Mouse (Mus musculus): Measurements from ENCODE around the gene Fam71d. TPM values are rescaled to one million over a fixed set of nuclear protein-coding genes. Genes with fewer than 3 reads are reported as not detected.

The Fam71d gene
- total RNA-seq (2015; ENCODE audit: low replicate concordance) = not detected in 2 replicates
- total RNA-seq (2017; ENCODE audit: low replicate concordance) = 1.8 TPM in 1 of 2 replicates, not detected in the other

- no peak for ATAC-seq (replicated peaks; ENCODE audit: low FRiP score, poor library complexity, severe bottlenecking)
These were observed at the start of gene Fam71d for GRCm38 (mm10) chr12:78691325-78691724. Gene Fam71d (plus strand): TSS chr12:78691535.

DNA sequence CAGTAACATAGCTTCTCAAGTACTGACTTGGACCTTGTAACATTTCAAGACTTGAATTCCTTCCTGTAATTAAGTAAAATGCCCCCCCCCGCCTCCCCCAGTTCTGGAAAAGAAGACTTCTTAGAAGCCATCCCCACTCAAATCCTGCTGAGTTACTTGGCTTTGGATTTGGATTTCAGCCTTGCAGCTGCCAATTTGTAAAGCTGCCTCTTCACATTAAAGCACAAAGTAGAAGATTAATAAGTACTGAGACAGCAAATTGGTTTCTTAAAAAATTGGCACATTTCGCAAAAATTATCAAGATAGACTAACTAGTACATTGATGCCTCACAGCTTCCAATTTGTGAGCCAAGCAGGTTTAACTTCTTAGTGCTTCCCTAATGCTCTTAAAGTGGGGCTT is 47.6 kb upstream of the Fam71d start:
- ATAC-seq (replicated peaks; ENCODE audit: low FRiP score, poor library complexity, severe bottlenecking) = no peak

DNA sequence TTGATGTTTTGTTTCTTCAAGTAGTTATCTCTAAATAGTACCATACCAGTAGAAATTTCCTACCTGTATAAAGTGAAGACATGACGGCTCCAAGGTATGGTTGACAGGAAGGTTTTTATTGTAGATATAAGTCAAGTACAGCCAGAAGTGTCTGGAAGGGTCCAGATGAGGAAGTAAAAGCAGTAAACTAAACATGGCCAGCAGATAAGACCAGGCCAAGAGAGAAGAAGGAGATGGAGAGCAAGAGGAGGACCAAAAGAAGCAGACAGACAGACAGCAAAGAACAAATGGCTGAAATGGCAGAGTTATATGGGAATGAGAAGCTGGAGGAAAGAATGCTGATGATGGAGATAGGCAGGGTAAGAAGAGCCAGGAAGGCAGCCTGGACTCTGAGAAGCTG is 46.1 kb upstream of the Fam71d start:
- no peak for ATAC-seq (replicated peaks; ENCODE audit: low FRiP score, poor library complexity, severe bottlenecking)

DNA sequence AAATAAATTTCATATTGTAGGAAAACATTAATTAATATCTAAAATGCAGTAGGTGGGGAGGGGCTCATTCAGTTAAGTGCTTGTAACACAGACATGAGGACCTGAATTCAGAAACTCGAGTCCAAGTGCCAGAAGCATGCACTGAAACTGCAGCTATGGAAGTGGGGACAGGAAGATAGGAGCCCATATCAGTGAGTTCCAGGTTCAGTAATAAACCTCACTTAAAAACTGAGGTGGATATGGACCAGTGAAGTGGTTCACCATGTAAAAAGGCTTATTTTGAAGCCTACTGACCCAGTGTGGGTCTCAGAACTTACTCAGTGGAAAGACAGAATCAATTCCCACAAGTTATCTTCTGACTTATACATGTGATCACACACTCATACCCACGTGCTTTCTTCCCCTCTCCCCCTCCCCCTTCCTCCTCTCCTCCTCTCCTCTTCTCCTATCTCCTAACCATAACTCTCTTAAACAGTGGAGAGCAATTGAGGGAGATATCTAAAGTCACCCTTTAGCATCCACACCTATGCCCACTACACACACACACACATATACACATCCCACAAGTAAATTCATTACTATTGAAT is 31.5 kb upstream of the Fam71d start:
- no peak for ATAC-seq (replicated peaks; ENCODE audit: low FRiP score, poor library complexity, severe bottlenecking)

GRCm38 (mm10) chr12:78678101-78678806 is 13.1 kb upstream of the Fam71d start:
- no peak for ATAC-seq (replicated peaks; ENCODE audit: low FRiP score, poor library complexity, severe bottlenecking)

DNA sequence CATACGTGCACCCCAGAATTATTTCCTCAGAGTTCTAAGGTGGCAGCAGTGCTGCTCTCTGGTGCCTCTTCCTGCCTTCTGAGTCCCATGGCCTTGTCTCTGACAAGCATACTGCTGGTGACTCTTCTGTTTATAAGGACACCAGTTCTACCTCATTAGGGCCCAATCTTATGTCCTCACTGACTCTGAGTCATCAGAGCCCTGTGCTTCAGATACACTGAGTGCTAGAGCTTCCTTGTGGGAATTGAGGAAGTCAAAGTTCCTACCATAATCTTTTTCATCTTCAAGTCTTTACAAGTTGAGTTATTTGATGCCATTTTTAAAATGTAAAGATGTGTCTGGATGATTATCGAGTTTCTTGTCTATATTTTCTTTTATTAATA is 12.5 kb upstream of the Fam71d start:
- no peak for ATAC-seq (replicated peaks; ENCODE audit: low FRiP score, poor library complexity, severe bottlenecking)

- no peak for ATAC-seq (replicated peaks; ENCODE audit: low FRiP score, poor library complexity, severe bottlenecking)
These were observed 10.3 kb upstream of the Fam71d start for GRCm38 (mm10) chr12:78681048-78681447.

GRCm38 (mm10) chr12:78682279-78682678 is 9.1 kb upstream of the Fam71d start:
- no peak for ATAC-seq (replicated peaks; ENCODE audit: low FRiP score, poor library complexity, severe bottlenecking)

GRCm38 (mm10) chr12:78685669-78686215 is 5.6 kb upstream of the Fam71d start:
- no peak for ATAC-seq (replicated peaks; ENCODE audit: low FRiP score, poor library complexity, severe bottlenecking)

GRCm38 (mm10) chr12:78688876-78689275 is 2.5 kb upstream of the Fam71d start:
- ATAC-seq (replicated peaks; ENCODE audit: low FRiP score, poor library complexity, severe bottlenecking) = no peak

DNA sequence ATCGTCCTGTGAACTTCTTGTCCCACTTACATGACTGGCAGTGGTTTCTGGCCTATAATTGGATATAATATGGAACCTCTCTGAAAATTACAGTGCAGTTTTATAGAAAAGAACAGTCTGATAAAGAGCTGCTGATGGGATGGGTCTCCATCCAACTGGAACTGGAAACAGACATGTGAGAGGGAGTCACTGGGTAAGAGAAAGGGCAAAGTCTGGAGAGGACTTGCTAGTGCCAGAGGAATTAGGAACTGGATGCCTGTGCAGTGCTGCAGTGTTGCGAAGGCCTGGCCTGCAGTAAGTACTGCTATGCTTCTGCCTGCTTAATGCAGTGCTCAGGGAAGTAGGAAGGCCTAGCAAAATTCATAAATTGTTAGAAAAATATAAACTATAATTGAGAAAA is 1.9 kb downstream of the Fam71d start:
- ATAC-seq (replicated peaks; ENCODE audit: low FRiP score, poor library complexity, severe bottlenecking) = no peak

- no peak for ATAC-seq (replicated peaks; ENCODE audit: low FRiP score, poor library complexity, severe bottlenecking)
These were observed 26.4 kb downstream of the Fam71d start for GRCm38 (mm10) chr12:78717783-78718182.

GRCm38 (mm10) chr12:78727723-78728122 is 36.4 kb downstream of the Fam71d start:
- no peak for ATAC-seq (replicated peaks; ENCODE audit: low FRiP score, poor library complexity, severe bottlenecking)

DNA sequence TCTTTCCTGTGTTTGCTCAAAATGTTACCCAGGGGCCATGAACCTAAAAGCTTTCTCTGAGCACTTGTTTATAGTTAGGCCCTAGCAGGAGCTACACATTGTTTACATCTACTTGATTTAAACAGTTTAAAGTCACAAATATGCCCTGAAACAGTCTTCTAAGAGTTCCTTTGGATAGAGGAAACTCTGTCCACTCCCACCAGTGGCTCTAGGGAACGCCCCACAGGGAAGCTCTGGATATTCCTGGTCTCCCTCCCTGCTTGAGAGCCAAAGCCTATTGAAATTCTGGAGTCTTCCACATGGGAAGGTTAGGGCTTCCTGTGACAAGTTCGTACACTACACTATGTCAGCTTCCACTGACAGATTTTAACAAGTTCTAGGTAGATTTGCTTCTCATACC is 48.3 kb downstream of the Fam71d start:
- no peak for ATAC-seq (replicated peaks; ENCODE audit: low FRiP score, poor library complexity, severe bottlenecking)

DNA sequence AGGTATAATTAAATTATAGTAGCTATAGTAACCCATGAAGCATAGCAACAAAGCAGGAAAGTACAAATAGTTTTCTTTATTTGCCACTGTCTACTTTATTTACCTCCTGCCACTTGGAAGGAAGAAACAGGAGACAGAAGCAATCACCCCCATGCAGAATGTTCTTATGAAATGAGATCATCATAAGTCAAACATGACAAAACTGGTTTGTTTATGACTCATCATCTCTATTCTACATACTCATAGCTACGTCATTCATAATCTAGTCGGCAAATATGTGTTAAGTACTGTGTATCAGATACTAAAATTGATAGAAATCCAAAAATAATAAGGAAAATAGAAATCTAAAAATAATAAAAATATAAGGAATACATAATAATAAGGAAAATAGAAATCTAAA is 49.0 kb downstream of the Fam71d start:
- ATAC-seq (replicated peaks; ENCODE audit: low FRiP score, poor library complexity, severe bottlenecking) = no peak

DNA sequence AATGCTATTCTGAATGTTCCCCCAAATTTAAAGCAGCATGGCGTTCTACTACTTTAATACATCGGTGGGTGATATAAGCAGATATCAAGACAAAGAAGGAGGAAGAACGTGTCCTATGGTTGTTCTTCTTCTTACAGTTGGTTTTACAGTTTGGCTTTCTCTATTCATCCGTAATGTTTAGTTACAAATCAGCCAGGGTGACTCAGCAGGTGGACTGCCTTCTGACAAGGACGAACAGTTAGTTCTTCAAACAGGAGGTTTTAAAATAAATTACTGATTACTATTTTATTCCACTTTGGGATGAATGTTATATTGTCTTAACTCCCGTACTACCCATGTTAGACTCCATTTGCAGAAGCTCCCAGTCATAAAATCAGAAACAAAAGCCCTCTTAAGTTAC is 54.9 kb downstream of the Fam71d start:
- no peak for ATAC-seq (replicated peaks; ENCODE audit: low FRiP score, poor library complexity, severe bottlenecking)

DNA sequence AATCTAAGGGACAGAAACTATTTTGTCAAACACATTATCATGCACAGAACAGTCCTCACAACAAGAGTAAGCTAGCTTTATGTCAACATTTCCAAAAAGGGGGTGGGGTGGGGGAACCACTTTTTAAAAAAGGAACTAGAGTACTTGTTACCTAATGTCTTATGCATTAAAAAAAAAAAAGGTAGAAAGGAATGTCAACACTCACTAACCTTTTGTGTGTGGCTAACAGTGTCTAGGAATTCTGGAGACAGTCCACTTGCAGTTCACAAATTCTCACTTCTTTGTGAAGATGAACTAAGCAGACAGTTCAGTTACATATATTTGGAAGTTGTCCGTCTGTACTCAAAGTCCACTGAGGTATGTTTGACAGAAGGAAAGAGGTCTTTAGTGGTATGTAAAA is 56.1 kb downstream of the Fam71d start:
- no peak for ATAC-seq (replicated peaks; ENCODE audit: low FRiP score, poor library complexity, severe bottlenecking)

DNA sequence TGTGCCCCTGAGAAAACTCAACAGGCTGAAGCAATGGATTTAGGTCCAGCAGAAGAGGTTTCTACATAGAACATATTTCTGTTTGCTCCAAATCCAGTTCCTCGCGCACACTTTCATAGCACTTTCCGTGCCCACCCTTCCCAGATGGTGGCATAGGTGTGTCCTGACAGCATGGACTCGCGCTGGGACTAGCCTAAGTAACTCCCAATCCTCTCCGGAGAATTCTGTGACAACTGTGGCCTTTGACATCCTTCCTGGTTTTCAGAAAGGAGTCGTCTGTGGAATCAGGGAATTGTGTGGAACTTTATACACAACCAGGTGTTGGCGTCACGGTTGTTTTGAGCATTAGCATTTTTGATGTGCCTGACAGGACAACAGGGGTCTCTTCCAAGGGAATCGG is 56.8 kb downstream of the Fam71d start:
- ATAC-seq (replicated peaks; ENCODE audit: low FRiP score, poor library complexity, severe bottlenecking) = peak; percentile 62

DNA sequence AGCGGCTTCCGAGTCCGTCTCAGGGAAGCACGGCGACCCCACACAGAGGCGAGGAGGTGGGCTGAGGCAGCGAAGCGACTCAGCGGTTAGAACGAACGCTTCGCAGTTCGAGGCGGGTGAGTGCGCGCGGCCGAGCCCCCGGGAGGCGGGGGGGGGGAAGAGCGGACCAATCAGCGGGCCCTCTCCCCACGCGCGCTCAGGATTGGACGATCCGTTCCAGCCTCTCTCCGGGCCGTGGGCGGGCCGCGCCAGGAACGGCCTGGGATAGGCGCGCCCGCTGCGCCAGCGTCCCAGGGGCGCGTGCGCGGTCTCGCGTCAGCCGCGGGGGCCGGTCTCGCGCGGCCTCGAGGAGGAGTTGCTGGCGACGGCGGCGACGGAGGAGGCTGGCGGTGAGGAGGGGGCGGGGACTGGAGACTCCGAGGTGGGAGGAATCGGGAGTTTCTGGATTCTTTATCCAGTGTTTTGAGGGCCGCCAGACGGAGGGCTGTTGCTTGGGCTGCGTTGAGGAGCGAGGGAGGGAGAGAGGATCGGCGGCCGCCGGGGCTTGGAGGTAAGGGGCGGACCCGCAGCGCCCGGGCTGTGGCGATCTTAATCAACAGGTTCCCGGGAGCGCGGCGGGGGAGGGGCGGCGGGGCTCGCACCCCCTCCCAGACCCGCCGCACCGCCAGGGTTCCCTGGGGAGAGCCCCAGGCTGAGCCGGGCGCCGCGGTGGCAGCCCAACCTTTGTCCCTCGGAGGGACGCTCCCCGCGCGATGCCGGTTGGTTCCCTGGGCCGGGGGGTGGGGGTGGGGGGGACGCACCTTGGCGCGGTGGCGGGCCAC is 57.4 kb downstream of the Fam71d start, which contains the start of gene Mpp5:
TSS of gene Mpp5 (plus strand) at position 351 of the 821 bp plus-strand sequence.
- peak; percentile 98 for ATAC-seq (replicated peaks; ENCODE audit: low FRiP score, poor library complexity, severe bottlenecking)

GRCm38 (mm10) chr12:78749378-78749801 is 58.1 kb downstream of the Fam71d start:
- peak; percentile 44 for ATAC-seq (replicated peaks; ENCODE audit: low FRiP score, poor library complexity, severe bottlenecking)
